In genomic region chr12:102461177-102461576, GRCm38 (mm10) we compare ENCODE assay signal across 13 mouse cellular contexts. TPM values are rescaled to one million over a fixed set of nuclear protein-coding genes. Genes with fewer than 3 reads are reported as not detected.
DNase-seq lines count a peak whose midpoint lies in the region; ATAC-seq and TF ChIP-seq lines count a peak whose summit lies in the region.
"Had no signal": no experiment of that assay in that cellular context is flagged by ENCODE, and none has a peak within 500 bp of the region (broad histone marks: within the 10 kb centered on the region; RNA-seq: fewer than 3 reads in every experiment).

No protein-coding gene starts in this region.

- H3K36me3 ChIP-seq in heart, adult 2 months (ENCODE audit: control insufficient read depth, insufficient read depth, low read length), result no peaks in the 10 kb centered on the region
- H3K36me3 ChIP-seq in heart, embryonic 10.5 days, result no peaks in the 10 kb centered on the region
- H3K36me3 ChIP-seq: liver, embryonic 13.5 days had no signal

- DNase-seq in heart, adult 2 months, result no peak
- no peak for DNase-seq in heart, embryonic 10.5 days (ENCODE audit: low spot score)
- peak; percentile 57 for DNase-seq in lung, postnatal 36 days
- no peak for DNase-seq in lung, postnatal 25 days (ENCODE audit: low spot score)
- DNase-seq in retina, postnatal 1 day, result peak; percentile 29
- no peak for DNase-seq in thymus, postnatal 36 days
- no peak for DNase-seq in left cerebral cortex, postnatal 36 days (ENCODE audit: low spot score in 2 of 2)
- DNase-seq: cerebellum, adult 11-12 months; liver, embryonic 13.5 days; right cerebral cortex, postnatal 4 days; thymus, postnatal 4 days had no signal

- no peaks in the 10 kb centered on the region for H3K9me3 ChIP-seq in heart, embryonic 10.5 days
- H3K9me3 ChIP-seq: forebrain, embryonic 13.5 days; liver, embryonic 13.5 days had no signal

- no peak for TF ChIP-seq POLR2A in heart, adult 2 months (IDR thresholded peaks at IDR 0.05; ENCODE audit: insufficient read depth, low read depth, low read length)

- H3K4me1 ChIP-seq in heart, adult 2 months (ENCODE audit: control insufficient read depth, insufficient read depth, low read length), result no peaks in the 10 kb centered on the region; the same call in 1 of the 2 replicates
- H3K4me1 ChIP-seq in heart, embryonic 10.5 days, result 0 out of 2 replicates have a peak, but pooled peaks cover 6% of the 10 kb centered on the region
- H3K4me1 ChIP-seq: forebrain, embryonic 13.5 days had no signal

- 44% methylated on average over 5 of the region's 5 CpGs for WGBS in heart, adult 2 months
- WGBS in heart, embryonic 10.5 days, result 60% methylated on average over 5 of the region's 5 CpGs

- no peaks in the 10 kb centered on the region for H3K27me3 ChIP-seq in heart, adult 2 months (ENCODE audit: control insufficient read depth, insufficient read depth, low read length)
- no peaks in the 10 kb centered on the region for H3K27me3 ChIP-seq in heart, embryonic 10.5 days (ENCODE audit: insufficient read depth, poor library complexity, severe bottlenecking)
- H3K27me3 ChIP-seq: forebrain, embryonic 13.5 days; liver, embryonic 13.5 days had no signal

- peak; percentile 70 for TF ChIP-seq CTCF in heart, adult 2 months (IDR thresholded peaks at IDR 0.05)

- no peak for TF ChIP-seq EP300 in heart, adult 2 months (IDR thresholded peaks at IDR 0.05; ENCODE audit: insufficient read depth, low read depth, low read length)

- no peak overlapping the region for H3K27ac ChIP-seq in heart, adult 2 months
- H3K27ac ChIP-seq in heart, embryonic 10.5 days, result no peak overlapping the region
- H3K27ac ChIP-seq: forebrain, embryonic 13.5 days; liver, embryonic 13.5 days had no signal

- intact Hi-C loops in heart, adult 2 months (cut with DNase I), result loop anchor here (1.0 to 10.0 kb wide), 4 partner anchors 69 to 474 kb away; no protein-coding TSS in a partner anchor
- intact Hi-C loops in left cerebral cortex, postnatal 36 days (cut with DNase I), result loop anchor here (1.0 kb wide), 1 partner anchor 69 kb away; no protein-coding TSS in a partner anchor

- no peak overlapping the region for H3K4me3 ChIP-seq in heart, adult 2 months
- H3K4me3 ChIP-seq in heart, embryonic 10.5 days, result no peak overlapping the region
- H3K4me3 ChIP-seq: forebrain, embryonic 13.5 days; liver, embryonic 13.5 days had no signal

- peak; percentile 37 for ATAC-seq in activated CD4-positive, CD25-positive, alpha-beta regulatory T cell, adult 4 months
- ATAC-seq: forebrain, embryonic 13.5 days had no signal

- no peak overlapping the region for H3K9ac ChIP-seq in heart, adult 2 months (ENCODE audit: low read depth, low read length)
- H3K9ac ChIP-seq: forebrain, embryonic 13.5 days; liver, embryonic 13.5 days had no signal

- no peaks in the 10 kb centered on the region for H3K79me2 ChIP-seq in heart, adult 2 months (replicated peaks; ENCODE audit: control insufficient read depth, insufficient read depth, low read length)

RNA-seq across cellular contexts. Expression of gene Golga5, which starts 7.8 kb away (rescaled TPM):
- total RNA-seq in heart, adult 2 months (2021), result 10 to 100 TPM; 25.1 to 28.0 TPM
- 10.1 and 17.2 TPM in 2 replicates for polyA plus RNA-seq in heart, adult 2 months (2012; rRNA removed)
- polyA plus RNA-seq in heart, embryonic 10.5 days (2016; fragmentation: Nextera tagmentation; extraction: Ambion mirVana), result 25.7 and 26.1 TPM in 2 replicates
- polyA plus RNA-seq in activated CD4-positive, CD25-positive, alpha-beta regulatory T cell, adult 4 months (2017; shearing (Covaris generic)), result 10 to 100 TPM; 27.5 to 27.9 TPM
- total RNA-seq in left cerebral cortex, postnatal 36 days (2021), result 10 to 100 TPM; 29.1 to 29.5 TPM

RNA-seq across cellular contexts. Expression of gene Lgmn, which starts 21.6 kb away (rescaled TPM):
- total RNA-seq in heart, adult 2 months (2021), result 10 to 100 TPM; 59.9 to 63.5 TPM
- 78.2 and 115 TPM in 2 replicates for polyA plus RNA-seq in heart, adult 2 months (2012; rRNA removed)
- 84.4 and 111 TPM in 2 replicates for polyA plus RNA-seq in heart, embryonic 10.5 days (2016; fragmentation: Nextera tagmentation; extraction: Ambion mirVana)
- polyA plus RNA-seq in activated CD4-positive, CD25-positive, alpha-beta regulatory T cell, adult 4 months (2017; shearing (Covaris generic)), result 10 to 100 TPM; 31.0 to 34.5 TPM
- 100 to 1,000 TPM; 101 to 114 TPM for total RNA-seq in left cerebral cortex, postnatal 36 days (2021)

Comparison
In these comparisons a context has a peak if more than half of its experiments do, and no peak if none do; other contexts are left out.
1. DNase-seq: peak in lung, postnatal 36 days (single experiment) and retina, postnatal 1 day (single experiment); none in heart, adult 2 months (0 of 2), heart, embryonic 10.5 days (single experiment), lung, postnatal 25 days (single experiment), thymus, postnatal 36 days (0 of 2) and left cerebral cortex, postnatal 36 days (0 of 2).